Mouse (Mus musculus) stomach, postnatal 0 days (tissue): ENCODE data around the gene Nemf.

Source experiments
- CTCF ChIP-seq: IDR thresholded peaks from 2 replicates; pipeline ENCODE4 v1.5.1; 2016; ENCODE audit warnings: antibody characterized with exemption, low read depth, mild to moderate bottlenecking, moderate library complexity
- EP300 ChIP-seq: optimal IDR thresholded peaks from 2 replicates; pipeline ENCODE3; 2016; ENCODE audit warnings: antibody characterized with exemption

DNA sequence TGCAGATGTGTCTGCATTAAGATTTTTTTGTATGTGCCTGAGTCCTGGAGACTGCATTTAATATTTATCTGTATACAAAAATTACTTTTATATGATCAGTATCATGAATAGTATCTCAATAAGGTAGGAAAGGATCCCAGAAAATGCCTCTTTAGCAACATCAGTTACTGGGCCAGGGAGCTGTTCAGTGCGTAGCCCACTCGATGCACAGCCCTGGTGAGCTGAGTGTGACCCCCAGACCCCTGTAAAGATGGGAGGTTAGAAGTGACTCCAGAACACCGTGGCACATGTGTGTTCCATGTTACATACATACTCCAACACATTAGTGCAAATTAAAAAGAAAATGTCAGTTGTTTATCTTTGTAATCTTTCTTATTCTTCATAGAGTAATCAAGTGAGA lies 57.1 kb downstream of the Nemf start:
- TF ChIP-seq CTCF, result no peak
- TF ChIP-seq EP300, result no peak
